Mouse (Mus musculus): ENCODE data around the gene Fam57b.

- TF ChIP-seq CTCF (IDR thresholded peaks at IDR 0.05; ENCODE audit: insufficient read depth, low read length) (no peak), POLR2A (IDR thresholded peaks at IDR 0.05; ENCODE audit: borderline replicate concordance, extremely low read depth, low read depth, low read length) (no peak)
Measured at GRCm38 (mm10) chr7:126825952-126826351, 28.5 kb downstream of the Fam57b start.
